Mouse (Mus musculus) bone marrow macrophage, adult 2 months (primary cell): ENCODE measurements around the gene Sec24b.

Experiments used
- CTCF ChIP-seq: IDR thresholded peaks from 2 replicates; pipeline ENCODE4 v1.5.1; 2012; ENCODE audit warnings: low read depth, mild to moderate bottlenecking, low read length, moderate library complexity
- POLR2A ChIP-seq: IDR thresholded peaks from 2 replicates; pipeline ENCODE4 v1.6.1; 2012; ENCODE audit warnings: mild to moderate bottlenecking, low read depth, low read length, borderline replicate concordance

- no peak for TF ChIP-seq CTCF
- no peak for TF ChIP-seq POLR2A
Measured at GRCm38 (mm10) chr3:130040017-130040416, 21.3 kb downstream of the Sec24b start.
